Mouse (Mus musculus) frontal cortex, postnatal 36 days (tissue): ENCODE results near the gene Cables2.

Experiments
- DNase-seq, 2 experiments: peaks; one replicate each; pipeline ENCODE4 v3.0.0; 2022; ENCODE audit warnings: low spot score in 2 of 2

The Cables2 gene

GRCm38 (mm10) chr2:180255701-180256100 is 17.6 kb downstream of the Cables2 start:
- no peak for DNase-seq

- DNase-seq: no peak
Observed at GRCm38 (mm10) chr2:180254436-180255209, 18.7 kb downstream of the Cables2 start.

- DNase-seq: no peak
Observed at GRCm38 (mm10) chr2:180251838-180252237, 21.5 kb downstream of the Cables2 start.

- peak; percentile 75 to 81 for DNase-seq
Observed at GRCm38 (mm10) chr2:180250930-180251611, 22.2 kb downstream of the Cables2 start.

- DNase-seq: no peak
Observed at GRCm38 (mm10) chr2:180248947-180249660, 24.2 kb downstream of the Cables2 start.

- no peak for DNase-seq
Observed at GRCm38 (mm10) chr2:180247916-180248315, 25.4 kb downstream of the Cables2 start.

- DNase-seq: no peak
Observed at GRCm38 (mm10) chr2:180243108-180243507, 30.2 kb downstream of the Cables2 start.

- DNase-seq: no peak
Observed at GRCm38 (mm10) chr2:180238591-180238990, 34.7 kb downstream of the Cables2 start.

- DNase-seq: no peak
Observed at GRCm38 (mm10) chr2:180237601-180238345, 35.5 kb downstream of the Cables2 start.

- DNase-seq: no peak
Observed at GRCm38 (mm10) chr2:180236930-180237329, 36.4 kb downstream of the Cables2 start.

- no peak for DNase-seq
Observed at GRCm38 (mm10) chr2:180236500-180236899, 36.8 kb downstream of the Cables2 start.

GRCm38 (mm10) chr2:180235788-180236187 is 37.5 kb downstream of the Cables2 start:
- no peak for DNase-seq

GRCm38 (mm10) chr2:180234980-180235379 is 38.3 kb downstream of the Cables2 start:
- DNase-seq: no peak

GRCm38 (mm10) chr2:180234353-180234752 is 38.9 kb downstream of the Cables2 start:
- no peak for DNase-seq

- DNase-seq: no peak
Observed at GRCm38 (mm10) chr2:180233101-180233904, 40.0 kb downstream of the Cables2 start.

- no peak for DNase-seq
Observed at GRCm38 (mm10) chr2:180230482-180230881, 42.8 kb downstream of the Cables2 start.

GRCm38 (mm10) chr2:180229129-180229528 is 44.2 kb downstream of the Cables2 start:
- DNase-seq: no peak

GRCm38 (mm10) chr2:180228592-180228991 is 44.7 kb downstream of the Cables2 start:
- DNase-seq: no peak

GRCm38 (mm10) chr2:180228060-180228458 is 45.2 kb downstream of the Cables2 start:
- DNase-seq: no peak

GRCm38 (mm10) chr2:180227262-180228059 is 45.8 kb downstream of the Cables2 start:
- DNase-seq: no peak
